Mouse (Mus musculus) C2C12 (cell line): Measurements from ENCODE around the gene Polr2l. TPM values are rescaled to one million over a fixed set of nuclear protein-coding genes. Genes with fewer than 3 reads are reported as not detected.

Experiments used
- H3K27me3 ChIP-seq: one replicate; pipeline ENCODE4 v1.6.1; 2011; ENCODE audit not compliant: control insufficient read depth, insufficient read depth, insufficient read length
- H3K36me3 ChIP-seq: one replicate; pipeline ENCODE4 v1.6.1; 2011; ENCODE audit not compliant: control insufficient read depth, insufficient read depth
- H3K4me3 ChIP-seq: one replicate; pipeline ENCODE4 v1.5.1; 2011; ENCODE audit warnings: mild to moderate bottlenecking, control low read depth; ENCODE audit not compliant: poor library complexity, insufficient read depth, severe bottlenecking
- H3K79me2 ChIP-seq: one replicate; pipeline ENCODE4 v1.6.1; 2011; ENCODE audit not compliant: control insufficient read depth, insufficient read depth
- H3K79me3 ChIP-seq: one replicate; pipeline ENCODE4 v1.6.1; 2011; ENCODE audit warnings: low read depth, control low read depth
- H3ac ChIP-seq: one replicate; pipeline ENCODE3; 2011; ENCODE audit warnings: low read depth; ENCODE audit not compliant: control insufficient read depth, insufficient read length
- CEBPB ChIP-seq: IDR thresholded peaks from one replicate; pipeline ENCODE4 v1.6.1; 2011; ENCODE audit warnings: low read depth, mild to moderate bottlenecking, control low read depth, moderate library complexity
- CTCF ChIP-seq: IDR thresholded peaks from one replicate; pipeline ENCODE4 v1.5.1; 2011; ENCODE audit not compliant: control insufficient read depth, insufficient read depth, insufficient read length
- FOSL1 ChIP-seq: IDR thresholded peaks from one replicate; pipeline ENCODE4 v1.8.0; 2011; ENCODE audit warnings: mild to moderate bottlenecking, low read length; ENCODE audit not compliant: poor library complexity, insufficient read depth, severe bottlenecking
- MAX ChIP-seq: IDR thresholded peaks from one replicate; pipeline ENCODE4 v1.6.1; 2011; ENCODE audit warnings: mild to moderate bottlenecking, control low read depth
- MYOD1 ChIP-seq: IDR thresholded peaks from one replicate; pipeline ENCODE4 v1.6.1; 2011; ENCODE audit warnings: low read depth; ENCODE audit not compliant: control insufficient read depth, insufficient read length
- MYOG ChIP-seq: IDR thresholded peaks from one replicate; pipeline ENCODE4 v1.6.1; 2011; ENCODE audit not compliant: control insufficient read depth, insufficient read length; ENCODE audit errors: extremely low read depth
- USF1 ChIP-seq: IDR thresholded peaks from one replicate; pipeline ENCODE4 v1.6.1; 2011; ENCODE audit warnings: low read depth, mild to moderate bottlenecking, control low read depth, moderate library complexity
- polyA plus RNA-seq: library from polyadenylated mRNA; unstranded; fragments of >200 nt; fragmentation: generic; extraction: Trizol; gene quantifications from one replicate; pipeline ENCODE4 v1.2.1, GENCODE M21; 2012; ENCODE audit warnings: missing spikeins

Gene Polr2l
- polyA plus RNA-seq, 1 experiment = 124 TPM

DNA sequence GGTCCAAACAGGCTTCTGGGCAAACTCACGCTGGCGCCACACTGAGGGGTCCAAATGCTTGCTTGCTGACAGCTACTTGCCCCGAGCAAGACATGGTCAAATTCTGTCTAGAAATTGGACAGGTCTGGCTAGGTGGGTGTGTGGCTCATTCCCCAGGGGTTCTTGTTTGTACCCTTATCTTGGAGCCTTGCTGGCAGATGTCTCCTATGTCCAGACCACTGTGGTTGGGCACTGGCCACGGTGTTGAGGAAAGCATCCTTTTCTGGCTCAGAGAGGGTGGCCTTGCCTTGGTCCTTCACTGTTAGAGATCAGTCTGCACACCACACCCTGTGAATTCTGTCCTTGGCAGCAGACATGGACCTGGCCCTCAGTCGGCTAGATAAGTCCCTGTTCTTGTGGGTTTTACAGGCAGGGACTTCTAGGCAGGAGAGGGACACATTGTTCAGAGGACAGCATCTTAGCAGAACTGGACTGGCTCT lies 3.4 kb upstream of the Polr2l start:
- Histone ChIP-seq H3K79me2 (peaks cover 98% of the 10 kb centered on the region), H3K36me3 (no peaks in the 10 kb centered on the region), H3K4me3 (no peak overlapping the region), H3K79me3 (peaks cover 69% of the 10 kb centered on the region), H3K27me3 (no peaks in the 10 kb centered on the region), H3ac (no peak overlapping the region)
- TF ChIP-seq CEBPB (no peak), USF1 (no peak), MYOG (no peak), MAX (no peak), FOSL1 (no peak), CTCF (no peak), MYOD1 (no peak)

DNA sequence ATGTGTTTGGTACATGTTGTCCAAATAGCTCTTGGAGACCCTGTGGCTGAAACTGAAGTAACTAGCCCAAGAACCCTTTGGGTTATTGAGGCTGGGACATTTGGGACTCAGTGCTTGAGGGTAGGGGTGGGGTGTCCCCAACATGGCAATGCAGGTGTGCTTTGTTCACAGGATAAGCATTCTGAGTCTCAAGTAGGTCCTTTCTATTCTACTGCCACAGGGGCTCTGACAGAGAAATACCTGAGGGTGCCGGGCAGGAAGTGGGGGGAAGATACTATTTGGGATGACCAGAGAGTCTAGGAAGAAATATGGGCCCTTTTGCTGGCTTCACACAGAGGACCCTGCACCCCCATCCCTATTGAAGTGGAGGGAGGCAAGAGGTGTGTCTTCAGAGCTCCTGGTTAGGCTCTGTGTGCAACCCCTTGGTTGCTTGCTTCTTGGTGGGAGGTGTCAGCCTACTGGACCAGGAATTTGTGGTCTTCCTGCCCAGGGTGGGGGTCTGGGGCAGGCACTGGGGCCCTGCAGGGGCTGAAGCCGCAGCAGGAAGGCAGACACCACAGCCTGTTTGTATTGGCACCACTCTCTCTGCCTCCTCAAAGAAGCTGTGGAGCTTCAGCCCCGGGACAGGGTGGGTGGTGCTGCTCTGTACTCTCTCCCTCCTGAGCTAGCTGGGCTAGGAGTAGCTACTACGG lies 2.8 kb upstream of the Polr2l start:
- peaks cover 98% of the 10 kb centered on the region for H3K79me2 ChIP-seq
- H3K79me3 ChIP-seq = peaks cover 67% of the 10 kb centered on the region
- no peaks in the 10 kb centered on the region for H3K27me3 ChIP-seq
- H3K36me3 ChIP-seq = peaks cover 3% of the 10 kb centered on the region
- peak overlapping the region; percentile 70 for H3ac ChIP-seq
- TF ChIP-seq MYOG (no peak), CEBPB (no peak)
- H3K4me3 ChIP-seq = no peak overlapping the region

DNA sequence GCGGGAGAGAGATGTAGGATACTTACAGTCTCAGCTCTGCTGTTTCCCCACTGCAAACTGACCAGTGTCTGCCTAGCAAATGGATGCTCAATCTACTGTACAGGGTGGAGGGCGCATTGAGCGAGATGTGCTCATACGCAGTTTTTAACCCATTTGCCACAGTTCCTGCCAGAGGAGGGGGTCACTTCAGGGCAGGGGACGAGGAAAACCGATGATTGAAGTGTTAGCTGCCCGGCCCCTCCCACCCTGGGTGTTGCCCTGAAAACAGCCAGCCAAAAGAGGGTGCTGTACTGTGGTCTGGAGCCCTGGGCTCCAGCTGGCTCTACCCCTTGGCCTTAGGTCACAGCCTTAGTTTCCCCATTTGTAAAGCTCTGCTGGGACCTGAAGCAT lies 2.0 kb upstream of the Polr2l start:
- TF ChIP-seq CEBPB = no peak
- Histone ChIP-seq H3K79me2 (peaks cover 97% of the 10 kb centered on the region), H3ac (peak overlapping the region; percentile 70), H3K36me3 (peaks cover 10% of the 10 kb centered on the region), H3K4me3 (peak overlapping the region; percentile 76), H3K79me3 (peaks cover 65% of the 10 kb centered on the region), H3K27me3 (no peaks in the 10 kb centered on the region)

DNA sequence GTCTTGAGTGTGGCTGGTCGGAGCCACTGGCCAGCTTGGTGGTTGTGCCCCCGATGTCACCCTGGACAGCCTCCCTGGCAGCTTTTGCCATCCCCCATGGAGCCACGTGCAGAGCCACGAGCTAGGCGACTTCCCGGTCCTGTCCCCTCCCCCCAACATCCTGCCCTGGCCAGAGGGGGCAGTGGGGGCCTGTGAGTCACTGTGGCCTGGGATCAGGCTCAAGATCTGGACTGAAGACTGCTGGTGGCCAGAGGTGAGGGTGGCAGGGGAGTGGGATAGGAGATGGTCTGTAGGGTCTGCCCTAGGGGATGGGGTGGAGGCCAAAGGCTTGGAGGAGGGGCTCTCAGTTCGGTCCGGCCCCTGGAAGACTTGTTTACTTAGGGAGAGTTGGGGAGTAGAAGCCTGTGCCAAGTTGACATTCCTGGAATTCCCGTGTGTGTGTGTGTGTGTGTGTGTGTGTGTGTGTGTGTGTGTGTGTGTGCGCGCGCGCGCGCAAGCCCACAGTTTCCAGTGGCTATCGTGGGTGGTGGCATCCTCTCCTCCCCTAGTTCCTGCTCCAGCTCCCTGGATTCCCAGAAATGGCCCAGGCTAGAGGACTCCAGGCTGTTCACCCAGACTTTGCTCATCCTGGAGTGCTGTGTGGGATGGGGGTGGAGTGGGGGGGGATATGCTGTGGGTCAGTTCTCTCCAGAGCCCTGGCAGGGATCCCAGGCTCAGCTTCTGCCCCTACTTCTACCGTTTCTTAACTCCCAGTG lies 1.5 kb upstream of the Polr2l start:
- Histone ChIP-seq H3ac (peak overlapping the region; percentile 75), H3K79me3 (peaks cover 61% of the 10 kb centered on the region), H3K4me3 (peak overlapping the region; percentile 76), H3K36me3 (peaks cover 15% of the 10 kb centered on the region), H3K27me3 (no peaks in the 10 kb centered on the region), H3K79me2 (peaks cover 94% of the 10 kb centered on the region)
- TF ChIP-seq MAX (peak; percentile 95), MYOG (no peak), USF1 (peak; percentile 62)

DNA sequence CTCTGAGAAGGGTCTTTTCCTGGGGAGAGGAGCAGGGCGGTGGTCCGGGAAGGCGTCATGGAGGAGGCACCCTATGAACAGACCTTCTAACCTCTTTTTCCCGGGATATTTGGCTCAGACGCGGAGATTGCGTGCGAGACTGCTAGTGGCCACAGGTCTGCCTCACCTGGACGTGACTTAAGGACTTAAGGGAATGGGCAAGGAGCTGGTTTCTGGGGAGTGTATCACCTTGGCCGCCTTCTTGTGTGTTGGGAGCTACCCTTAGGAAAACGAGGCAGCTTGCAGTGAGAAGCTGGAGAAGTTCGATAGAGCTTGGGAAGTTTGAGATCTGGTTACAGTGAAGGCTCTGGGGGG lies 850 bp upstream of the Polr2l start:
- Histone ChIP-seq H3K79me2 (peaks cover 94% of the 10 kb centered on the region), H3K36me3 (peaks cover 21% of the 10 kb centered on the region), H3K79me3 (peaks cover 60% of the 10 kb centered on the region), H3K4me3 (peak overlapping the region; percentile 76), H3K27me3 (no peaks in the 10 kb centered on the region), H3ac (peak overlapping the region; percentile 75)
- no peak for TF ChIP-seq USF1
- TF ChIP-seq CTCF = no peak
- no peak for TF ChIP-seq FOSL1
- no peak for TF ChIP-seq MAX
- TF ChIP-seq CEBPB = no peak
- TF ChIP-seq MYOG = no peak
- no peak for TF ChIP-seq MYOD1

DNA sequence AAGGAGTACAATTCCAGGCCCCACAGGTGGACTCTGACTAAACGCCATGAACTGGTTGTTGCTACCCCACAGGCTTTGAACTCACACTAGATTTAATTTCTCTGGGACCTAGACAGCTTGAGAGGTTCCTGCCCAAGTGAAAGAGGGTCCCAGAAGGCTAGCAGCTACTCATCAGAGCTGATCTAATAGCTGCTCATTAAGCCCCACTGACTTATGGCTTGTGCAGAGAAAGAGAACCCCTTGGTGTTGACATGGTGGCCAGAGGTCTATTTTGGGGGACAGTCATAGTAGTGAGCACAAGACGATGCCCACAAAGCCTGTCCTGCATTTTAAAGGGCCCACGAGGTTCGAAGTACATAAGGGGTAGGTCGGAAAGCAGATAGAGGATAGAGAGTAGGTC lies 772 bp downstream of the Polr2l start:
- Histone ChIP-seq H3K79me2 (peaks cover 94% of the 10 kb centered on the region), H3K4me3 (peak overlapping the region; percentile 76), H3ac (peak overlapping the region; percentile 87), H3K36me3 (peaks cover 33% of the 10 kb centered on the region), H3K79me3 (peaks cover 58% of the 10 kb centered on the region), H3K27me3 (no peaks in the 10 kb centered on the region)
- no peak for TF ChIP-seq MYOG
- no peak for TF ChIP-seq CTCF
- TF ChIP-seq CEBPB = no peak
- TF ChIP-seq FOSL1 = no peak
- TF ChIP-seq MAX = no peak
- no peak for TF ChIP-seq USF1
- TF ChIP-seq MYOD1 = no peak
